Mouse (Mus musculus) thymus, postnatal 10 days (tissue): Measurements from ENCODE around the gene Lyplal1.

Experiments
- DNase-seq, 2 experiments: peaks; one replicate each; pipeline ENCODE4 v3.0.0; 2021; ENCODE audit warnings: low spot score in 2 of 2

Gene Lyplal1

GRCm38 (mm10) chr1:186041841-186042240, 75.3 kb downstream of the Lyplal1 start:
- no peak for DNase-seq
